Mouse (Mus musculus): ENCODE results near the gene Mustn1.

DNA sequence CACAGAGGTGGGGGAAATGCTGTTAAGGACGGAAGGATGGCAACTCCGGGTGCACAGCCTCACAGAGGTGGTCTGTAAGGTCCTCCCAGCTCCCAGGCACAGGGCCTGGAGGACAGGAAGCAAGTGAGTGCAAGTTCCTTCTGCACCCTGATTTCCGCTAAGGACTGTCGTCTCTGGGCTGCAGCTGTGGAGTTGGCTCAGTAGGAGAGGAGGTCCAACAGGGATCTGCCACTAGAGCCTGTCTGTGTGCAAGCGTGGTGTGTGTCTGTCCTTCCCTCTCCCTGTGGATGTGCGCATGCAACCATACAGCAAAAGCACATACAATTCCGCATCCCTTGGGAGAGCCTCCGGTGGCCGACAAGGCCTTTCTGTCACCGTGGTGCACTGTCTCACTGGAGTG lies 2.5 kb upstream of the Mustn1 start:
- TF ChIP-seq GATA1 (IDR thresholded peaks at IDR 0.05; ENCODE audit: borderline replicate concordance, low read length) (no peak), CTCF (IDR thresholded peaks at IDR 0.05; ENCODE audit: low read depth, low read length) (no peak), POLR2AphosphoS5 (IDR thresholded peaks at IDR 0.05; ENCODE audit: insufficient replicate concordance, low read depth, low read length) (no peak)
